Comparison of ENCODE assay signal across 20 mouse cellular contexts in genomic region chr6:4432192-4432591, GRCm38 (mm10).
DNase-seq lines count a peak whose midpoint lies in the region; ATAC-seq and TF ChIP-seq lines count a peak whose summit lies in the region.
"Had no signal": no experiment of that assay in that cellular context is flagged by ENCODE, and none has a peak within 500 bp of the region (broad histone marks: within the 10 kb centered on the region; RNA-seq: fewer than 3 reads in every experiment).

No protein-coding gene starts in this region.

- 75% methylated on average over 8 of the region's 8 CpGs for WGBS in heart, embryonic 13.5 days
- 89% methylated on average over 8 of the region's 8 CpGs for WGBS in forebrain, embryonic 16.5 days

- no peaks in the 10 kb centered on the region for H3K9me3 ChIP-seq in heart, embryonic 13.5 days
- no peaks in the 10 kb centered on the region for H3K9me3 ChIP-seq in forebrain, embryonic 16.5 days (ENCODE audit: control insufficient read depth, low read length)
- H3K9me3 ChIP-seq: forebrain, embryonic 12.5 days; hindbrain, embryonic 13.5 days; intestine, embryonic 15.5 days had no signal

- H3K36me3 ChIP-seq in heart, embryonic 13.5 days = no peaks in the 10 kb centered on the region
- H3K36me3 ChIP-seq in forebrain, embryonic 16.5 days (ENCODE audit: control insufficient read depth, insufficient read depth) = no peaks in the 10 kb centered on the region
- H3K36me3 ChIP-seq: forebrain, embryonic 12.5 days; hindbrain, embryonic 13.5 days; intestine, embryonic 15.5 days had no signal

- H3K4me2 ChIP-seq in heart, embryonic 13.5 days = no peak overlapping the region
- no peak overlapping the region for H3K4me2 ChIP-seq in forebrain, embryonic 16.5 days (ENCODE audit: low read length)
- H3K4me2 ChIP-seq: forebrain, embryonic 12.5 days; hindbrain, embryonic 13.5 days; intestine, embryonic 15.5 days had no signal

- H3K4me3 ChIP-seq in heart, embryonic 13.5 days = no peak overlapping the region
- H3K4me3 ChIP-seq in embryonic fibroblast, embryonic 13.5 days (ENCODE audit: insufficient read depth, low read length) = no peak overlapping the region
- H3K4me3 ChIP-seq in forebrain, embryonic 16.5 days (replicated peaks; ENCODE audit: low read length) = no peak overlapping the region
- H3K4me3 ChIP-seq: forebrain, embryonic 12.5 days; hindbrain, embryonic 13.5 days; intestine, embryonic 15.5 days had no signal

- intact Hi-C loops in heart, postnatal 36 days (cut with DNase I) = no loop called here

- no peak for DNase-seq in heart, postnatal 36 days
- peak; percentile 99 for DNase-seq in 3T3-L1 (ENCODE audit: low read depth, low spot score)
- DNase-seq in NIH3T3 (ENCODE audit: low read depth) = peak; percentile 84
- no peak for DNase-seq in spleen, postnatal 14 days (ENCODE audit: low spot score in 2 of 2)
- DNase-seq: adrenal gland, postnatal 25 days; B cell, adult 2 months; cerebellum, adult 18-20 months; cerebellum, adult 9-11 months; cerebellum, postnatal 36 days; forebrain, postnatal 0 days; gastrocnemius, postnatal 36 days; heart, adult 11 months; heart, postnatal 10 days; kidney, adult 18-20 months had no signal

- H3K9ac ChIP-seq in heart, embryonic 13.5 days = no peak overlapping the region
- H3K9ac ChIP-seq in forebrain, embryonic 16.5 days (replicated peaks; ENCODE audit: low read depth, low read length) = no peak overlapping the region
- H3K9ac ChIP-seq: forebrain, embryonic 12.5 days; forebrain, postnatal 0 days; hindbrain, embryonic 13.5 days; intestine, embryonic 15.5 days had no signal

- ATAC-seq in heart, embryonic 13.5 days (ENCODE audit: extremely low read depth, insufficient number of reproducible peaks, low FRiP score, low TSS enrichment) = no peak
- no peak for ATAC-seq in forebrain, embryonic 16.5 days
- ATAC-seq: forebrain, postnatal 0 days; intestine, embryonic 15.5 days had no signal

- peak overlapping the region; percentile 39; the same call in 1 of the 2 replicates for H3K27ac ChIP-seq in heart, embryonic 13.5 days (replicated peaks)
- H3K27ac ChIP-seq in embryonic fibroblast, embryonic 13.5 days (ENCODE audit: insufficient read depth, low read length) = peak overlapping the region; percentile 98
- H3K27ac ChIP-seq in forebrain, embryonic 16.5 days (ENCODE audit: low read length) = no peak overlapping the region
- H3K27ac ChIP-seq: forebrain, embryonic 12.5 days; hindbrain, embryonic 13.5 days; intestine, embryonic 15.5 days had no signal

- TF ChIP-seq CTCF in embryonic fibroblast, embryonic 13.5 days (IDR thresholded peaks at IDR 0.05; ENCODE audit: borderline replicate concordance, insufficient read depth, low read length) = no peak

- TF ChIP-seq POLR2A in embryonic fibroblast, embryonic 13.5 days (IDR thresholded peaks at IDR 0.05; ENCODE audit: low read depth, low read length) = no peak

- H3K27me3 ChIP-seq in heart, embryonic 13.5 days (replicated peaks) = no peaks in the 10 kb centered on the region
- H3K27me3 ChIP-seq in forebrain, embryonic 16.5 days (replicated peaks; ENCODE audit: control insufficient read depth, insufficient read depth, low read length) = no peaks in the 10 kb centered on the region
- H3K27me3 ChIP-seq: forebrain, embryonic 12.5 days; hindbrain, embryonic 13.5 days; intestine, embryonic 15.5 days had no signal

- peaks cover 8% of the 10 kb centered on the region; the same call in 1 of the 2 replicates for H3K4me1 ChIP-seq in heart, embryonic 13.5 days
- peaks cover 13% of the 10 kb centered on the region for H3K4me1 ChIP-seq in embryonic fibroblast, embryonic 13.5 days (ENCODE audit: control insufficient read depth, insufficient read depth, low read length)
- 0 out of 2 replicates have a peak, but pooled peaks cover 4% of the 10 kb centered on the region for H3K4me1 ChIP-seq in forebrain, embryonic 16.5 days (replicated peaks; ENCODE audit: control insufficient read depth, insufficient read depth, low read length)
- H3K4me1 ChIP-seq: forebrain, embryonic 12.5 days; intestine, embryonic 15.5 days had no signal

Comparison
In these comparisons a context has a peak if more than half of its experiments do, and no peak if none do; other contexts are left out.
1. DNase-seq: peak in 3T3-L1 (single experiment) and NIH3T3 (single experiment); none in heart, postnatal 36 days (0 of 2) and spleen, postnatal 14 days (0 of 2).